Mouse (Mus musculus) MEL (cell line): ENCODE measurements around the gene Rundc3a. TPM values are rescaled to one million over a fixed set of nuclear protein-coding genes. Genes with fewer than 3 reads are reported as not detected.

Source experiments
- DNase-seq: peaks from one replicate; pipeline ENCODE4 v3.0.0; 2011; ENCODE audit warnings: low read depth, low spot score
- H3K27ac ChIP-seq: 2 replicates; pipeline ENCODE4 v1.5.1; 2012; ENCODE audit warnings: low read depth, mild to moderate bottlenecking, control low read depth, low read length, moderate library complexity; ENCODE audit not compliant: control insufficient read depth
- H3K27me3 ChIP-seq, 2 experiments: fragments of 150-350 bp in 1 of 2; sonication (generic) in 1 of 2; 2 replicates each; pipeline ENCODE4 v1.6.1; 2012; ENCODE audit warnings: low read length in 2 of 2, mild to moderate bottlenecking in 2 of 2, improper control_type of control experiment in 1 of 2, moderate library complexity in 1 of 2; ENCODE audit not compliant: insufficient read depth in 2 of 2, control insufficient read depth in 1 of 2
- H3K36me3 ChIP-seq, 2 experiments: 2 replicates each; pipeline ENCODE4 v1.6.1; 2012 to 2014; ENCODE audit warnings: low read length in 2 of 2, improper control_type of control experiment in 1 of 2, inconsistent platforms in 1 of 2, mild to moderate bottlenecking in 1 of 2; ENCODE audit not compliant: insufficient read depth in 2 of 2, control insufficient read depth in 1 of 2
- H3K4me1 ChIP-seq, 2 experiments: fragments of 150-350 bp in 1 of 2; sonication (generic) in 1 of 2; 2 replicates each; pipeline ENCODE4 v1.6.1; 2012; ENCODE audit warnings: low read length in 2 of 2, improper control_type of control experiment in 1 of 2, mild to moderate bottlenecking in 1 of 2; ENCODE audit not compliant: insufficient read depth in 2 of 2, control insufficient read depth in 1 of 2
- H3K4me3 ChIP-seq, 2 experiments: fragments of 150-350 bp in 1 of 2; sonication (generic) in 1 of 2; 2 replicates each; pipeline ENCODE4 v1.5.1; 2012; ENCODE audit warnings: low read depth in 2 of 2, low read length in 2 of 2, mild to moderate bottlenecking in 2 of 2, moderate library complexity in 2 of 2, control low read depth in 1 of 2, improper control_type of control experiment in 1 of 2; ENCODE audit not compliant: control insufficient read depth in 1 of 2, insufficient read depth in 1 of 2
- H3K79me2 ChIP-seq: 2 replicates; pipeline ENCODE4 v1.6.1; 2012; ENCODE audit warnings: mild to moderate bottlenecking, low read length, moderate library complexity; ENCODE audit not compliant: control insufficient read depth, poor library complexity, insufficient read depth
- H3K9ac ChIP-seq: 2 replicates; pipeline ENCODE4 v1.6.1; 2012; ENCODE audit warnings: low read depth, mild to moderate bottlenecking, control low read depth, low read length, moderate library complexity; ENCODE audit not compliant: control insufficient read depth, poor library complexity, severe bottlenecking
- H3K9me3 ChIP-seq: fragments of 150-350 bp; sonication (generic); replicated peaks from 2 replicates; pipeline ENCODE4 v1.6.1; 2012; ENCODE audit warnings: mild to moderate bottlenecking, low read length, improper control_type of control experiment, moderate library complexity; ENCODE audit not compliant: insufficient read depth
- CHD1 ChIP-seq: IDR thresholded peaks from 2 replicates; pipeline ENCODE4 v1.6.1; 2012; ENCODE audit warnings: low read depth, mild to moderate bottlenecking, inconsistent platforms, low read length, improper control_type of control experiment
- CHD2 ChIP-seq: IDR thresholded peaks from 2 replicates; pipeline ENCODE4 v1.6.1; 2011; ENCODE audit warnings: low read length, improper control_type of control experiment
- CTCF ChIP-seq, 3 experiments: IDR thresholded peaks in 2 of 3; conservative IDR thresholded peaks in 1 of 3; 2 replicates each; pipeline ENCODE4 v1.5.1; 2011 to 2012; ENCODE audit warnings: low read length in 3 of 3, low read depth in 2 of 3, mild to moderate bottlenecking in 2 of 3, improper control_type of control experiment in 1 of 3, inconsistent platforms in 1 of 3, mixed read lengths in 1 of 3, moderate library complexity in 1 of 3; ENCODE audit not compliant: control insufficient read depth in 1 of 3, insufficient read depth in 1 of 3, poor library complexity in 1 of 3, severe bottlenecking in 1 of 3
- E2F4 ChIP-seq: IDR thresholded peaks from 2 replicates; pipeline ENCODE4 v1.6.1; 2011; ENCODE audit warnings: low read depth, low read length, improper control_type of control experiment, borderline replicate concordance
- GABPA ChIP-seq: IDR thresholded peaks from 2 replicates; pipeline ENCODE4 v1.6.1; 2012; ENCODE audit warnings: low read depth, mild to moderate bottlenecking, inconsistent platforms, low read length, improper control_type of control experiment, moderate library complexity
- GATA1 ChIP-seq: IDR thresholded peaks from 2 replicates; pipeline ENCODE4 v1.6.1; 2011; ENCODE audit warnings: low read depth, low read length, improper control_type of control experiment
- MAFK ChIP-seq: IDR thresholded peaks from 2 replicates; pipeline ENCODE4 v1.6.1; 2011; ENCODE audit warnings: low read depth, mild to moderate bottlenecking, low read length, improper control_type of control experiment, borderline replicate concordance
- MAX ChIP-seq: IDR thresholded peaks from 2 replicates; pipeline ENCODE4 v1.6.1; 2011; ENCODE audit warnings: low read length, improper control_type of control experiment
- MEF2A ChIP-seq: IDR thresholded peaks from 2 replicates; pipeline ENCODE4 v1.6.1; 2014; ENCODE audit warnings: low read depth, mild to moderate bottlenecking, inconsistent platforms, low read length, improper control_type of control experiment; ENCODE audit not compliant: poor library complexity, insufficient replicate concordance, severe bottlenecking; ENCODE audit errors: extremely low read depth
- MYB ChIP-seq: IDR thresholded peaks from 2 replicates; pipeline ENCODE4 v1.6.1; 2011; ENCODE audit warnings: mild to moderate bottlenecking, low read depth, low read length, improper control_type of control experiment
- NELFE ChIP-seq: IDR thresholded peaks from 2 replicates; pipeline ENCODE4 v1.6.1; 2011; ENCODE audit warnings: low read depth, low read length, improper control_type of control experiment
- NRF1 ChIP-seq: IDR thresholded peaks from 2 replicates; pipeline ENCODE4 v1.6.1; 2014; ENCODE audit warnings: low read depth, mild to moderate bottlenecking, inconsistent platforms, low read length, improper control_type of control experiment, moderate library complexity; ENCODE audit not compliant: poor library complexity, insufficient read depth, severe bottlenecking
- POLR2A ChIP-seq, 2 experiments: IDR thresholded peaks; 2 replicates each; pipeline ENCODE4 v1.6.1; 2011 to 2012; ENCODE audit warnings: low read length in 2 of 2, mild to moderate bottlenecking in 2 of 2, control low read depth in 1 of 2, improper control_type of control experiment in 1 of 2, low read depth in 1 of 2, moderate library complexity in 1 of 2; ENCODE audit not compliant: control insufficient read depth in 1 of 2, insufficient read depth in 1 of 2, poor library complexity in 1 of 2
- POLR2AphosphoS5 ChIP-seq: IDR thresholded peaks from 2 replicates; pipeline ENCODE4 v1.6.1; 2012; ENCODE audit warnings: low read depth, borderline replicate concordance, mild to moderate bottlenecking, inconsistent platforms, low read length, moderate library complexity, mixed read lengths
- RAD21 ChIP-seq: IDR thresholded peaks from 2 replicates; pipeline ENCODE4 v1.6.1; 2011; ENCODE audit warnings: mild to moderate bottlenecking, low read depth, low read length, improper control_type of control experiment
- TAL1 ChIP-seq: IDR thresholded peaks from 2 replicates; pipeline ENCODE4 v1.6.1; 2012; ENCODE audit warnings: mild to moderate bottlenecking, inconsistent platforms, low read length, moderate library complexity, mixed read lengths
- UBTF ChIP-seq: IDR thresholded peaks from 2 replicates; pipeline ENCODE4 v1.6.1; 2012; ENCODE audit warnings: low read depth, mild to moderate bottlenecking, inconsistent platforms, low read length, improper control_type of control experiment, moderate library complexity, borderline replicate concordance; ENCODE audit not compliant: insufficient read depth
- ZC3H11A ChIP-seq: IDR thresholded peaks from 2 replicates; pipeline ENCODE4 v1.6.1; 2012; ENCODE audit warnings: low read depth, mild to moderate bottlenecking, inconsistent platforms, low read length, improper control_type of control experiment
- ZKSCAN1 ChIP-seq: IDR thresholded peaks from 2 replicates; pipeline ENCODE4 v1.6.1; 2012; ENCODE audit warnings: low read depth, mild to moderate bottlenecking, inconsistent platforms, low read length, improper control_type of control experiment, moderate library complexity
- ZMIZ1 ChIP-seq: IDR thresholded peaks from 2 replicates; pipeline ENCODE4 v1.6.1; 2012; ENCODE audit warnings: low read depth, mild to moderate bottlenecking, inconsistent platforms, low read length, improper control_type of control experiment, moderate library complexity
- ZNF384 ChIP-seq: IDR thresholded peaks from 2 replicates; pipeline ENCODE4 v1.6.1; 2012; ENCODE audit warnings: low read depth, mild to moderate bottlenecking, inconsistent platforms, low read length, improper control_type of control experiment
- polyA plus RNA-seq, 2 experiments: library from polyadenylated mRNA; stranded (reverse) in 1 of 2; unstranded in 1 of 2; fragments of >175 nt in 1 of 2; fragments of >200 nt in 1 of 2; gene quantifications; 2 replicates each; pipeline versions ENCODE4 v1.2.1 to v1.2.4; 2012; ENCODE audit warnings: low replicate concordance in 2 of 2, low read depth in 1 of 2; ENCODE audit not compliant: insufficient read length in 2 of 2, insufficient read depth in 1 of 2, missing spikeins in 1 of 2
- total RNA-seq: library from RNA; depleted of rRNA; stranded (reverse); fragments of 300-350 nt; gene quantifications from 2 replicates; pipeline ENCODE4 v1.2.3, GENCODE M21; 2012

Gene Rundc3a
- total and polyA plus RNA-seq, 3 experiments, result 0.39 to 2.1 TPM; not detected in 1

DNA sequence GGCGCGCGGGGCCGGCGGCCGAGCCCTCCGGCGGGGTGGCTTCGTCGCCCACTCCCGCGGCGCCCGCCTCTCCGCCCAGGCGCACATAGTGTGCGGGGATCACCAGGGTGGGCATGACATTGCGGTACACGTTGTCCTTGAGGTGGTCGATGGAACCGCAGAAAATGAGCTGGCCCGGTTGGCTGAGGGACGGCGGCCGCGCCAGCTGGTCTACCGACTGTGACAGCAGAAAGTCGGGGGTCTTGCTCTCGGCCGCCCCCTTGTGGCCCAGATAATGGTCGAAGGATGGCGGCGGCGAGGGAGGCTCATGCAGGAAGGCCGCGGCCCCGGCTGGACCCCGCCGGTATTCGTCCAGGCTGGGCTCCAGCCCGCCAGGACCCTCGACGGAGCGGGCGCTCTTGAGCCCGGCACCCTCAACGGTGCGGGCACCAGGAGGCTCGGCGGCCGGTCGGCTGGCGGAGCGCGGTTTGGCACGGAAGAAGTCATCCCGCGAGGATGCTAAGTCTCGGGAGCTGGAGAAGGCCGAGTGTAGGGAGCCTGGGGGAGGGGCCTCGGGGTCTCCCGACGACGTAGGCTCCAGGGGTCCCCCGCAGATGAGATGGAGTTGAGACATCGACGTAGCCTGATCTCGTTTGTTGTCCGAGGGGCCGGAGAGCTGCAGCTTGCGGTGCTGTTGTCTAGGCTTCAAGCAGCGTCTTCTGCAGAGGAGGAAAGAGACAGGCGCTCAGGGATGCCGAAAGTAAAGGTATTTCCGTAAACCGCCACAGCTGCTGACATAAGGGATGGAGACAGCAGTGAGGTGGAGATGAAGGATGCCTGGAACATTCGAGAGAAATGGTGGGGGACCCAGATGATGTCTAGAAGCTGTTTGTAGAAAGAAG is 45.2 kb downstream of the Rundc3a start:
- Histone ChIP-seq H3K4me1 (no peaks in the 10 kb centered on the region), H3K4me3 (no peak overlapping the region), H3K36me3 (no peaks in the 10 kb centered on the region; a peak in 1 of 4 replicates), H3K27ac (no peak overlapping the region), H3K79me2 (no peaks in the 10 kb centered on the region), H3K9me3 (no peaks in the 10 kb centered on the region), H3K9ac (no peak overlapping the region), H3K27me3 (no peaks in the 10 kb centered on the region)
- TF ChIP-seq CTCF (IDR thresholded peaks at IDR 0.05 in 2 of 3, conservative IDR thresholded peaks at IDR 0.05 in 1 of 3; ENCODE audit: control insufficient read depth in 1 of 3, insufficient read depth in 1 of 3, low read depth in 2 of 3, low read length in 3 of 3, poor library complexity in 1 of 3, severe bottlenecking in 1 of 3) (peak in 2 of 3 experiments; percentile 5 to 29; a peak in 2 of 6 replicates), CHD1 (no peak), POLR2AphosphoS5 (no peak), POLR2A (IDR thresholded peaks at IDR 0.05; ENCODE audit: control insufficient read depth in 1 of 2, insufficient read depth in 1 of 2, low read depth in 1 of 2, low read length in 2 of 2, poor library complexity in 1 of 2) (0 out of 4 replicates have a peak, but pooled peaks of 1 of the 2 experiments have one; percentile 15), MAX (no peak), NRF1 (no peak)
- no peak for DNase-seq

DNA sequence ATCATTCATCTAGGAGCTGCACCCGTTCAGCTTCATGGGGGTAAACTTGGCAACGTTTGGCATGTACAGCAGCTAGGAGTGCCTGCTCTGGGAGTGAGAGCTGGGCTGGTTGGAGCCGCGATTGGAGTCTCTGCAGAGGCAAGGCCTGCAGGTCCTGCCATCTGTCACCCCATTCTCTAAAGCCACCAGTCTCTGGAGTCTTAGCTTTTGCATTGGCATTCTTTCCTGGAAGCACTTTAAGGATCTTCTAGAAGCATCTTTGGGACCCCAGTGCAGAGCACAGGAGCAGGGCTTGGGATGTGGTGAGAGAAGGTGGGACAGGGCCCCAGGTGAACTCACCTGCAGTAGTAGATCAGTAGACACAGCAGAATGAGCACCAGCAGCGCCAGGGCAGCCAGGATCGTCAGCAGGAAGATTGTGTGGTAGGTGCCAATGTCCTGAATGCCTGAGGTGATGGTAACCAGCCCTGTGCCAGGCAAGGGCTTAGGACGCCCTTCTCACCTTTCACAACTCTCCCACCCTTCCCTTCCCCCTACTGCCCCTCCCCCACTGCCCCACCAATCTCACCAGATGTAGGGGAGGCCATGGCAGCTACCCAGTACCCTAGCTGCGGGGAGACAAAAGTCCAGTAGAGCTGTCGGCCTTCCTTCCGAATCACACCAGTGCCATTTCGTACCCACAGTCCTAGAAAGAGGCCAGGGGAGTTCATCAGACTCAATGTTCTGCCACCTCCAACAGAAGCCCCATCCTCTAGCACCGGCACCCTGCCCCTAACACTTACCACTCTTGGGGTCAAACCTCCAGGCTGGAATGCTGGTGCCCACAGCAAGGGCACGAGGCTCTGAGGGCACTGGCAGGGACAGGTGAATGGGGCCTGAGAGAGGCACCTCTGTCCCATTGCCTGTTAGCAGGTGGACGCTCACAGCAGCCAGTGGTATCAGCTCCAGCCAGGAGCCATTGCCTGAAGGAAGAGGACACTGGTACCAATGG is 46.2 kb downstream of the Rundc3a start:
- Histone ChIP-seq H3K36me3 (no peaks in the 10 kb centered on the region; a peak in 1 of 4 replicates), H3K4me3 (no peak overlapping the region), H3K27ac (no peak overlapping the region), H3K4me1 (no peaks in the 10 kb centered on the region), H3K27me3 (no peaks in the 10 kb centered on the region), H3K9ac (no peak overlapping the region), H3K79me2 (no peaks in the 10 kb centered on the region)
- DNase-seq, result no peak
- TF ChIP-seq ZMIZ1 (no peak), ZNF384 (no peak), MAFK (no peak), MYB (no peak), GATA1 (no peak), CTCF (IDR thresholded peaks at IDR 0.05 in 2 of 3, conservative IDR thresholded peaks at IDR 0.05 in 1 of 3; ENCODE audit: control insufficient read depth in 1 of 3, insufficient read depth in 1 of 3, low read depth in 2 of 3, low read length in 3 of 3, poor library complexity in 1 of 3, severe bottlenecking in 1 of 3) (no peak), TAL1 (no peak), RAD21 (no peak), GABPA (no peak), E2F4 (no peak), MAX (no peak), UBTF (no peak), NRF1 (no peak), POLR2A (IDR thresholded peaks at IDR 0.05; ENCODE audit: control insufficient read depth in 1 of 2, insufficient read depth in 1 of 2, low read depth in 1 of 2, low read length in 2 of 2, poor library complexity in 1 of 2) (no peak), CHD2 (no peak), MEF2A (no peak), ZC3H11A (no peak), CHD1 (no peak), NELFE (no peak), ZKSCAN1 (no peak)
- TF ChIP-seq, all 39 proteins: peak for 0
- H3K9me3 ChIP-seq, result no peaks in the 10 kb centered on the region
